ENCODE assay signal across 22 mouse cellular contexts in genomic region chr14:55066042-55066441, GRCm38 (mm10). TPM values are rescaled to one million over a fixed set of nuclear protein-coding genes. Genes with fewer than 3 reads are reported as not detected.
DNase-seq lines count a peak whose midpoint lies in the region; ATAC-seq and TF ChIP-seq lines count a peak whose summit lies in the region.
"Had no signal": no experiment of that assay in that cellular context is flagged by ENCODE, and none has a peak within 500 bp of the region (broad histone marks: within the 10 kb centered on the region; RNA-seq: fewer than 3 reads in every experiment).

No protein-coding gene starts in this region.

- TF ChIP-seq CTCF in midbrain, postnatal 0 days (IDR thresholded peaks at IDR 0.05) = no peak
- TF ChIP-seq CTCF in olfactory bulb, adult 2 months (IDR thresholded peaks at IDR 0.05; ENCODE audit: insufficient read depth, low read depth, low read length) = no peak

- no peak overlapping the region for H3K9ac ChIP-seq in forebrain, embryonic 16.5 days (replicated peaks; ENCODE audit: low read depth, low read length)
- H3K9ac ChIP-seq in midbrain, postnatal 0 days (replicated peaks; ENCODE audit: low read length, poor library complexity, severe bottlenecking) = no peak overlapping the region
- H3K9ac ChIP-seq: embryonic facial prominence, embryonic 12.5 days; midbrain, embryonic 15.5 days had no signal

- H3K36me3 ChIP-seq in forebrain, embryonic 16.5 days (ENCODE audit: control insufficient read depth, insufficient read depth) = peaks cover 25% of the 10 kb centered on the region; the same call in 1 of the 2 replicates
- H3K36me3 ChIP-seq in forebrain, embryonic 10.5 days (replicated peaks) = peaks cover 83% of the 10 kb centered on the region
- H3K36me3 ChIP-seq in midbrain, embryonic 10.5 days = peaks cover 82% of the 10 kb centered on the region
- peaks cover 65% of the 10 kb centered on the region for H3K36me3 ChIP-seq in midbrain, postnatal 0 days (ENCODE audit: insufficient read depth, low read length)
- H3K36me3 ChIP-seq: G1E had no signal

- H3K27ac ChIP-seq in forebrain, embryonic 16.5 days (ENCODE audit: low read length) = peak overlapping the region; percentile 30; the same call in 1 of the 2 replicates
- H3K27ac ChIP-seq in forebrain, embryonic 10.5 days = no peak overlapping the region
- peak overlapping the region; percentile 19; the same call in 1 of the 2 replicates for H3K27ac ChIP-seq in midbrain, embryonic 10.5 days (replicated peaks)
- no peak overlapping the region for H3K27ac ChIP-seq in midbrain, postnatal 0 days (ENCODE audit: low read depth, low read length)
- H3K27ac ChIP-seq in olfactory bulb, adult 2 months (ENCODE audit: insufficient read depth, low read depth, low read length) = 0 out of 2 replicates have a peak overlapping the region, but pooled peaks have one; percentile 17
- H3K27ac ChIP-seq: embryonic facial prominence, embryonic 12.5 days; hindbrain, embryonic 10.5 days; kidney, postnatal 0 days; midbrain, embryonic 15.5 days had no signal

- peak; percentile 61 for DNase-seq in cerebellum, adult 11-12 months
- DNase-seq in forebrain, embryonic 10.5 days (ENCODE audit: extremely low spot score, low spot score) = no peak
- DNase-seq in midbrain, embryonic 10.5 days (ENCODE audit: low spot score) = no peak
- DNase-seq in midbrain, postnatal 0 days (ENCODE audit: low spot score) = no peak
- DNase-seq in gastrocnemius, adult 8-10 months (ENCODE audit: low spot score in 2 of 2) = no peak
- DNase-seq: gastrocnemius, postnatal 36 days; kidney, adult 18-20 months; left cerebral cortex, postnatal 4 days; liver; lung, adult 18-20 months; lung, postnatal 14 days; thymus, postnatal 36 days had no signal

- H3K9me3 ChIP-seq in forebrain, embryonic 16.5 days (ENCODE audit: control insufficient read depth, low read length) = no peaks in the 10 kb centered on the region
- no peaks in the 10 kb centered on the region for H3K9me3 ChIP-seq in forebrain, embryonic 10.5 days
- no peaks in the 10 kb centered on the region for H3K9me3 ChIP-seq in midbrain, embryonic 10.5 days (replicated peaks)
- no peaks in the 10 kb centered on the region for H3K9me3 ChIP-seq in midbrain, postnatal 0 days (ENCODE audit: low read length)
- H3K9me3 ChIP-seq: embryonic facial prominence, embryonic 12.5 days; G1E; hindbrain, embryonic 10.5 days; megakaryocyte, embryonic 14.5 days; midbrain, embryonic 15.5 days had no signal

- ATAC-seq in cerebellum, adult (ENCODE audit: insufficient number of reproducible peaks, low FRiP score, low TSS enrichment) = no peak
- no peak for ATAC-seq in forebrain, embryonic 16.5 days
- no peak for ATAC-seq in midbrain, postnatal 0 days (ENCODE audit: low FRiP score)
- ATAC-seq: midbrain, embryonic 15.5 days had no signal

- H3K4me3 ChIP-seq in forebrain, embryonic 16.5 days (replicated peaks; ENCODE audit: low read length) = no peak overlapping the region
- no peak overlapping the region for H3K4me3 ChIP-seq in forebrain, embryonic 10.5 days
- no peak overlapping the region for H3K4me3 ChIP-seq in midbrain, embryonic 10.5 days
- no peak overlapping the region for H3K4me3 ChIP-seq in midbrain, postnatal 0 days (ENCODE audit: low read depth, low read length)
- H3K4me3 ChIP-seq in olfactory bulb, adult 2 months (ENCODE audit: insufficient read depth, low read depth, low read length) = no peak overlapping the region
- H3K4me3 ChIP-seq: embryonic facial prominence, embryonic 12.5 days; erythroblast, embryonic 14.5 days; hindbrain, embryonic 10.5 days; megakaryocyte, embryonic 14.5 days; midbrain, embryonic 15.5 days had no signal

- no peaks in the 10 kb centered on the region for H3K27me3 ChIP-seq in forebrain, embryonic 16.5 days (replicated peaks; ENCODE audit: control insufficient read depth, insufficient read depth, low read length)
- H3K27me3 ChIP-seq in forebrain, embryonic 10.5 days (ENCODE audit: poor library complexity, severe bottlenecking) = peaks cover 46% of the 10 kb centered on the region
- H3K27me3 ChIP-seq in midbrain, embryonic 10.5 days (ENCODE audit: low read depth, poor library complexity, severe bottlenecking) = peaks cover 45% of the 10 kb centered on the region
- H3K27me3 ChIP-seq in midbrain, postnatal 0 days (ENCODE audit: insufficient read depth, low read length) = no peaks in the 10 kb centered on the region
- H3K27me3 ChIP-seq: embryonic facial prominence, embryonic 12.5 days; midbrain, embryonic 15.5 days had no signal

- no peak for TF ChIP-seq POLR2A in olfactory bulb, adult 2 months (IDR thresholded peaks at IDR 0.05; ENCODE audit: insufficient read depth, low read depth, low read length)

- peaks cover 34% of the 10 kb centered on the region for H3K4me1 ChIP-seq in forebrain, embryonic 16.5 days (replicated peaks; ENCODE audit: control insufficient read depth, insufficient read depth, low read length)
- H3K4me1 ChIP-seq in forebrain, embryonic 10.5 days = peaks cover 26% of the 10 kb centered on the region
- H3K4me1 ChIP-seq in midbrain, embryonic 10.5 days = peaks cover 32% of the 10 kb centered on the region
- H3K4me1 ChIP-seq in midbrain, postnatal 0 days (ENCODE audit: insufficient read depth, low read length) = no peaks in the 10 kb centered on the region; the same call in 1 of the 2 replicates
- peaks cover 64% of the 10 kb centered on the region for H3K4me1 ChIP-seq in olfactory bulb, adult 2 months (ENCODE audit: control insufficient read depth, insufficient read depth, low read length)

- no peak overlapping the region for H3K4me2 ChIP-seq in forebrain, embryonic 16.5 days (ENCODE audit: low read length)
- no peak overlapping the region for H3K4me2 ChIP-seq in midbrain, postnatal 0 days (ENCODE audit: low read depth, low read length, poor library complexity, severe bottlenecking)
- H3K4me2 ChIP-seq: embryonic facial prominence, embryonic 12.5 days; midbrain, embryonic 15.5 days had no signal

- WGBS in forebrain, embryonic 16.5 days = 89% methylated on average over 8 of the region's 8 CpGs
- 92% methylated on average over 8 of the region's 8 CpGs for WGBS in forebrain, embryonic 10.5 days
- WGBS in midbrain, embryonic 10.5 days = 90% methylated on average over 8 of the region's 8 CpGs
- 93% methylated on average over 8 of the region's 8 CpGs for WGBS in midbrain, postnatal 0 days
- 57% methylated on average over 8 of the region's 8 CpGs for WGBS in olfactory bulb, adult 2 months

RNA-seq across cellular contexts. Expression of gene Zfhx2, which starts 26.1 kb away (rescaled TPM):
- polyA plus RNA-seq in forebrain, embryonic 16.5 days (2015; fragmentation: Nextera tagmentation; extraction: Ambion mirVana) = 21.5 and 32.9 TPM in 2 replicates
- 8.1 and 9.2 TPM in 2 replicates for polyA plus RNA-seq in forebrain, embryonic 10.5 days (2016; fragmentation: Nextera tagmentation; extraction: Ambion mirVana)
- 7.6 and 12.5 TPM in 2 replicates for polyA plus RNA-seq in midbrain, embryonic 10.5 days (2016; fragmentation: Nextera tagmentation; extraction: Ambion mirVana)
- 16.4 and 18.6 TPM in 2 replicates for total RNA-seq in midbrain, postnatal 0 days (2014; rRNA removed)
- 11.2 and 14.2 TPM in 2 replicates for polyA plus RNA-seq in midbrain, postnatal 0 days (2015; fragmentation: Nextera tagmentation; extraction: Ambion mirVana)
- not detected in 2 replicates for polyA plus RNA-seq in olfactory bulb, adult 2 months (2012; ENCODE audit: insufficient read depth, insufficient read length, low replicate concordance, missing spikeins)
- 1 to 10 TPM; 4.9 to 6.2 (median 5.6) TPM for total RNA-seq in gastrocnemius, adult 8-10 months (2022)

RNA-seq across cellular contexts. Expression of gene Thtpa, which starts 28.5 kb away (rescaled TPM):
- polyA plus RNA-seq in forebrain, embryonic 16.5 days (2015; fragmentation: Nextera tagmentation; extraction: Ambion mirVana) = 55.2 and 56.6 TPM in 2 replicates
- polyA plus RNA-seq in forebrain, embryonic 10.5 days (2016; fragmentation: Nextera tagmentation; extraction: Ambion mirVana) = 30.5 and 31.4 TPM in 2 replicates
- 28.1 and 30.8 TPM in 2 replicates for polyA plus RNA-seq in midbrain, embryonic 10.5 days (2016; fragmentation: Nextera tagmentation; extraction: Ambion mirVana)
- total RNA-seq in midbrain, postnatal 0 days (2014; rRNA removed) = 38.0 and 42.1 TPM in 2 replicates
- 32.5 and 35.2 TPM in 2 replicates for polyA plus RNA-seq in midbrain, postnatal 0 days (2015; fragmentation: Nextera tagmentation; extraction: Ambion mirVana)
- polyA plus RNA-seq in olfactory bulb, adult 2 months (2012; ENCODE audit: insufficient read depth, insufficient read length, low replicate concordance, missing spikeins) = not detected in 2 replicates
- total RNA-seq in gastrocnemius, adult 8-10 months (2022) = 10 to 100 TPM; 13.4 to 15.6 (median 14.9) TPM

RNA-seq across cellular contexts. Expression of gene Ap1g2, which starts 40.4 kb away (rescaled TPM):
- polyA plus RNA-seq in forebrain, embryonic 16.5 days (2015; fragmentation: Nextera tagmentation; extraction: Ambion mirVana) = 13.3 and 16.5 TPM in 2 replicates
- 16.4 and 18.5 TPM in 2 replicates for polyA plus RNA-seq in forebrain, embryonic 10.5 days (2016; fragmentation: Nextera tagmentation; extraction: Ambion mirVana)
- polyA plus RNA-seq in midbrain, embryonic 10.5 days (2016; fragmentation: Nextera tagmentation; extraction: Ambion mirVana) = 12.7 and 15.0 TPM in 2 replicates
- total RNA-seq in midbrain, postnatal 0 days (2014; rRNA removed) = 8.2 and 11.6 TPM in 2 replicates
- polyA plus RNA-seq in midbrain, postnatal 0 days (2015; fragmentation: Nextera tagmentation; extraction: Ambion mirVana) = 6.6 and 8.9 TPM in 2 replicates
- not detected in 2 replicates for polyA plus RNA-seq in olfactory bulb, adult 2 months (2012; ENCODE audit: insufficient read depth, insufficient read length, low replicate concordance, missing spikeins)
- total RNA-seq in gastrocnemius, adult 8-10 months (2022) = 1 to 10 TPM; 2.2 to 3.9 (median 3.6) TPM

RNA-seq across cellular contexts. Expression of gene Jph4, which starts 50.7 kb away (rescaled TPM):
- polyA plus RNA-seq in forebrain, embryonic 16.5 days (2015; fragmentation: Nextera tagmentation; extraction: Ambion mirVana) = 33.6 and 45.1 TPM in 2 replicates
- 0.31 and 0.56 TPM in 2 replicates for polyA plus RNA-seq in forebrain, embryonic 10.5 days (2016; fragmentation: Nextera tagmentation; extraction: Ambion mirVana)
- polyA plus RNA-seq in midbrain, embryonic 10.5 days (2016; fragmentation: Nextera tagmentation; extraction: Ambion mirVana) = 0.53 and 1.2 TPM in 2 replicates
- total RNA-seq in midbrain, postnatal 0 days (2014; rRNA removed) = 158 and 182 TPM in 2 replicates
- polyA plus RNA-seq in midbrain, postnatal 0 days (2015; fragmentation: Nextera tagmentation; extraction: Ambion mirVana) = 41.7 and 45.1 TPM in 2 replicates
- polyA plus RNA-seq in olfactory bulb, adult 2 months (2012; ENCODE audit: insufficient read depth, insufficient read length, low replicate concordance, missing spikeins) = not detected in 2 replicates
- total RNA-seq in gastrocnemius, adult 8-10 months (2022) = under 1 TPM in 2 of 4 experiments, not detected in 2; 0.08 to 0.19 TPM
- polyA plus RNA-seq: erythroblast, embryonic 14.5 days; G1E had no signal

RNA-seq across cellular contexts. Expression of gene Ngdn, which starts 50.8 kb away (rescaled TPM):
- 58.8 and 61.2 TPM in 2 replicates for polyA plus RNA-seq in forebrain, embryonic 16.5 days (2015; fragmentation: Nextera tagmentation; extraction: Ambion mirVana)
- polyA plus RNA-seq in forebrain, embryonic 10.5 days (2016; fragmentation: Nextera tagmentation; extraction: Ambion mirVana) = 102 and 104 TPM in 2 replicates
- 89.3 and 91.6 TPM in 2 replicates for polyA plus RNA-seq in midbrain, embryonic 10.5 days (2016; fragmentation: Nextera tagmentation; extraction: Ambion mirVana)
- total RNA-seq in midbrain, postnatal 0 days (2014; rRNA removed) = 20.9 and 29.6 TPM in 2 replicates
- 44.3 and 48.1 TPM in 2 replicates for polyA plus RNA-seq in midbrain, postnatal 0 days (2015; fragmentation: Nextera tagmentation; extraction: Ambion mirVana)
- polyA plus RNA-seq in olfactory bulb, adult 2 months (2012; ENCODE audit: insufficient read depth, insufficient read length, low replicate concordance, missing spikeins) = not detected in 2 replicates
- 10 to 100 TPM; 18.5 to 19.7 (median 19.1) TPM for total RNA-seq in gastrocnemius, adult 8-10 months (2022)

Comparison
In these comparisons a context has a peak if more than half of its experiments do, and no peak if none do; other contexts are left out.
1. H3K27ac ChIP-seq: peak in forebrain, embryonic 16.5 days (single experiment), midbrain, embryonic 10.5 days (single experiment) and olfactory bulb, adult 2 months (single experiment); none in forebrain, embryonic 10.5 days (single experiment) and midbrain, postnatal 0 days (single experiment).
2. RNA of gene Thtpa, which starts 28.5 kb away (polyA plus RNA-seq): 55.2 to 56.6 TPM in forebrain, embryonic 16.5 days, 32.5 to 35.2 TPM in midbrain, postnatal 0 days, 30.5 to 31.4 TPM in forebrain, embryonic 10.5 days and 28.1 to 30.8 TPM in midbrain, embryonic 10.5 days; not detected in olfactory bulb, adult 2 months; every median in the first group is over 10 times any median in the second.